Mouse (Mus musculus): Measurements from ENCODE around the gene Tmed6. TPM values are rescaled to one million over a fixed set of nuclear protein-coding genes. Genes with fewer than 3 reads are reported as not detected.

Gene Tmed6
- polyA plus RNA-seq, 1 experiment from 2014 or later, result not detected

- 97% methylated on average over 5 of the region's 5 CpGs for WGBS
- Histone ChIP-seq H3K4me1 (replicated peaks; ENCODE audit: control insufficient read depth, insufficient read depth, low read length) (no peaks in the 10 kb centered on the region), H3K36me3 (ENCODE audit: control insufficient read depth, insufficient read depth, low read length) (peaks cover 5% of the 10 kb centered on the region; the same call in 1 of the 2 replicates), H3K27me3 (ENCODE audit: control insufficient read depth, insufficient read depth, low read length) (no peaks in the 10 kb centered on the region), H3K4me3 (ENCODE audit: low read depth, low read length) (no peak overlapping the region), H3K9ac (ENCODE audit: low read depth, low read length) (no peak overlapping the region), H3K4me2 (replicated peaks; ENCODE audit: low read depth, low read length) (no peak overlapping the region), H3K27ac (ENCODE audit: low read depth, low read length) (no peak overlapping the region), H3K9me3 (ENCODE audit: control insufficient read depth, low read length) (no peaks in the 10 kb centered on the region)
- ATAC-seq (ENCODE audit: low FRiP score), result no peak
- no peak for DNase-seq (ENCODE audit: low spot score)
Measured at GRCm38 (mm10) chr8:107086018-107086417, 20.6 kb upstream of the Tmed6 start.

- Histone ChIP-seq H3K9ac (ENCODE audit: low read depth, low read length) (no peak overlapping the region), H3K4me2 (replicated peaks; ENCODE audit: low read depth, low read length) (no peak overlapping the region), H3K4me3 (ENCODE audit: low read depth, low read length) (no peak overlapping the region), H3K36me3 (ENCODE audit: control insufficient read depth, insufficient read depth, low read length) (peaks cover 2% of the 10 kb centered on the region; the same call in 1 of the 2 replicates), H3K9me3 (ENCODE audit: control insufficient read depth, low read length) (no peaks in the 10 kb centered on the region), H3K27ac (ENCODE audit: low read depth, low read length) (no peak overlapping the region), H3K27me3 (ENCODE audit: control insufficient read depth, insufficient read depth, low read length) (no peaks in the 10 kb centered on the region), H3K4me1 (replicated peaks; ENCODE audit: control insufficient read depth, insufficient read depth, low read length) (no peaks in the 10 kb centered on the region)
- WGBS, result 97% methylated on average over 17 of the region's 17 CpGs
- DNase-seq (ENCODE audit: low spot score), result no peak
- ATAC-seq (ENCODE audit: low FRiP score), result no peak
Measured at GRCm38 (mm10) chr8:107085358-107085757, 19.9 kb upstream of the Tmed6 start.

GRCm38 (mm10) chr8:107076239-107076888, 10.9 kb upstream of the Tmed6 start:
- Histone ChIP-seq H3K27me3 (ENCODE audit: control insufficient read depth, insufficient read depth, low read length) (no peaks in the 10 kb centered on the region), H3K4me3 (ENCODE audit: low read depth, low read length) (no peak overlapping the region), H3K9ac (ENCODE audit: low read depth, low read length) (no peak overlapping the region), H3K4me1 (replicated peaks; ENCODE audit: control insufficient read depth, insufficient read depth, low read length) (no peaks in the 10 kb centered on the region), H3K27ac (ENCODE audit: low read depth, low read length) (no peak overlapping the region), H3K4me2 (replicated peaks; ENCODE audit: low read depth, low read length) (no peak overlapping the region), H3K9me3 (ENCODE audit: control insufficient read depth, low read length) (no peaks in the 10 kb centered on the region), H3K36me3 (ENCODE audit: control insufficient read depth, insufficient read depth, low read length) (peaks cover 18% of the 10 kb centered on the region)
- WGBS, result 97% methylated on average over 7 of the region's 7 CpGs
- DNase-seq (ENCODE audit: low spot score) (no peak), ATAC-seq (ENCODE audit: low FRiP score) (no peak)

GRCm38 (mm10) chr8:107074128-107074527, 8.7 kb upstream of the Tmed6 start:
- no peak for DNase-seq (ENCODE audit: low spot score)
- H3K27me3 ChIP-seq (ENCODE audit: control insufficient read depth, insufficient read depth, low read length), result no peaks in the 10 kb centered on the region
- ATAC-seq (ENCODE audit: low FRiP score), result no peak
- no peaks in the 10 kb centered on the region for H3K4me1 ChIP-seq (replicated peaks; ENCODE audit: control insufficient read depth, insufficient read depth, low read length)
- no peaks in the 10 kb centered on the region for H3K9me3 ChIP-seq (ENCODE audit: control insufficient read depth, low read length)
- no peak overlapping the region for H3K9ac ChIP-seq (ENCODE audit: low read depth, low read length)
- no peak overlapping the region for H3K27ac ChIP-seq (ENCODE audit: low read depth, low read length)
- H3K4me2 ChIP-seq (replicated peaks; ENCODE audit: low read depth, low read length), result no peak overlapping the region
- 87% methylated on average over 1 of the region's 1 CpGs for WGBS
- H3K36me3 ChIP-seq (ENCODE audit: control insufficient read depth, insufficient read depth, low read length), result peaks cover 18% of the 10 kb centered on the region
- no peak overlapping the region for H3K4me3 ChIP-seq (ENCODE audit: low read depth, low read length)

- Histone ChIP-seq H3K27me3 (ENCODE audit: control insufficient read depth, insufficient read depth, low read length) (no peaks in the 10 kb centered on the region), H3K27ac (ENCODE audit: low read depth, low read length) (no peak overlapping the region), H3K36me3 (ENCODE audit: control insufficient read depth, insufficient read depth, low read length) (peaks cover 18% of the 10 kb centered on the region), H3K4me1 (replicated peaks; ENCODE audit: control insufficient read depth, insufficient read depth, low read length) (no peaks in the 10 kb centered on the region), H3K4me2 (replicated peaks; ENCODE audit: low read depth, low read length) (no peak overlapping the region), H3K4me3 (ENCODE audit: low read depth, low read length) (no peak overlapping the region), H3K9me3 (ENCODE audit: control insufficient read depth, low read length) (no peaks in the 10 kb centered on the region), H3K9ac (ENCODE audit: low read depth, low read length) (no peak overlapping the region)
- WGBS, result 92% methylated on average over 4 of the region's 4 CpGs
- no peak for ATAC-seq (ENCODE audit: low FRiP score)
- no peak for DNase-seq (ENCODE audit: low spot score)
Measured at GRCm38 (mm10) chr8:107073706-107074105, 8.3 kb upstream of the Tmed6 start.

GRCm38 (mm10) chr8:107062613-107063012, 2.8 kb downstream of the Tmed6 start:
- Histone ChIP-seq H3K4me3 (ENCODE audit: low read depth, low read length) (no peak overlapping the region), H3K9ac (ENCODE audit: low read depth, low read length) (no peak overlapping the region), H3K4me1 (replicated peaks; ENCODE audit: control insufficient read depth, insufficient read depth, low read length) (no peaks in the 10 kb centered on the region), H3K4me2 (replicated peaks; ENCODE audit: low read depth, low read length) (no peak overlapping the region), H3K9me3 (ENCODE audit: control insufficient read depth, low read length) (no peaks in the 10 kb centered on the region), H3K27ac (ENCODE audit: low read depth, low read length) (no peak overlapping the region), H3K36me3 (ENCODE audit: control insufficient read depth, insufficient read depth, low read length) (no peaks in the 10 kb centered on the region; the same call in 1 of the 2 replicates), H3K27me3 (ENCODE audit: control insufficient read depth, insufficient read depth, low read length) (no peaks in the 10 kb centered on the region)
- ATAC-seq (ENCODE audit: low FRiP score) (no peak), DNase-seq (ENCODE audit: low spot score) (no peak)
- WGBS, result 81% methylated on average over 1 of the region's 1 CpGs

GRCm38 (mm10) chr8:107056973-107057369, 8.5 kb downstream of the Tmed6 start:
- H3K36me3 ChIP-seq (ENCODE audit: control insufficient read depth, insufficient read depth, low read length), result peaks cover 9% of the 10 kb centered on the region; the same call in 1 of the 2 replicates
- ATAC-seq (ENCODE audit: low FRiP score) (peak; percentile 80), DNase-seq (ENCODE audit: low spot score) (no peak)
- H3K4me3 ChIP-seq (ENCODE audit: low read depth, low read length), result peak overlapping the region; percentile 98
- no peaks in the 10 kb centered on the region for H3K9me3 ChIP-seq (ENCODE audit: control insufficient read depth, low read length)
- 0 out of 2 replicates have a peak, but pooled peaks cover 3% of the 10 kb centered on the region for H3K4me1 ChIP-seq (replicated peaks; ENCODE audit: control insufficient read depth, insufficient read depth, low read length)
- H3K4me2 ChIP-seq (replicated peaks; ENCODE audit: low read depth, low read length), result peak overlapping the region; percentile 92
- no peaks in the 10 kb centered on the region for H3K27me3 ChIP-seq (ENCODE audit: control insufficient read depth, insufficient read depth, low read length)
- no peak overlapping the region for H3K27ac ChIP-seq (ENCODE audit: low read depth, low read length)
- WGBS, result 1% methylated on average over 33 of the region's 33 CpGs
- H3K9ac ChIP-seq (ENCODE audit: low read depth, low read length), result peak overlapping the region; percentile 80

GRCm38 (mm10) chr8:107056076-107056972, 9.1 kb downstream of the Tmed6 start, which contains the start of the genes Cog8 and Nip7:
Gene Cog8 (minus strand): TSS chr8:107056689.
Gene Nip7 (plus strand): TSS chr8:107056877.
- under 1% methylated on average over 85 of the region's 88 CpGs for WGBS
- peak within 1 kb of the TSS; percentile 88 for H3K9ac ChIP-seq (ENCODE audit: low read depth, low read length)
- peak; percentile 97 for DNase-seq (ENCODE audit: low spot score)
- peaks cover 11% of the 10 kb centered on the region; the same call in 1 of the 2 replicates for H3K36me3 ChIP-seq (ENCODE audit: control insufficient read depth, insufficient read depth, low read length)
- peak; percentile 95 for ATAC-seq (ENCODE audit: low FRiP score)
- H3K4me3 ChIP-seq (ENCODE audit: low read depth, low read length), result peak within 1 kb of the TSS; percentile 98
- H3K27ac ChIP-seq (ENCODE audit: low read depth, low read length), result peak within 1 kb of the TSS; percentile 51; the same call in 1 of the 2 replicates
- peak within 1 kb of the TSS; percentile 92 for H3K4me2 ChIP-seq (replicated peaks; ENCODE audit: low read depth, low read length)
- H3K9me3 ChIP-seq (ENCODE audit: control insufficient read depth, low read length), result no peaks in the 10 kb centered on the region
- 0 out of 2 replicates have a peak, but pooled peaks cover 3% of the 10 kb centered on the region for H3K4me1 ChIP-seq (replicated peaks; ENCODE audit: control insufficient read depth, insufficient read depth, low read length)
- H3K27me3 ChIP-seq (ENCODE audit: control insufficient read depth, insufficient read depth, low read length), result no peaks in the 10 kb centered on the region

Measured in hindbrain, embryonic 11.5 days (tissue).